Mouse (Mus musculus) embryonic facial prominence, embryonic 11.5 days (tissue): ENCODE measurements around the gene Ubtf. TPM values are rescaled to one million over a fixed set of nuclear protein-coding genes. Genes with fewer than 3 reads are reported as not detected.

Source experiments
- ATAC-seq: fragments of 200-750 bp; cut with Nextera tagmentation; replicated peaks from 2 replicates; pipeline ENCODE4 v1.8.0; 2017; ENCODE audit warnings: low read depth; ENCODE audit not compliant: insufficient number of reproducible peaks, low FRiP score, low TSS enrichment
- DNase-seq: peaks from one replicate; pipeline ENCODE4 v3.0.0-alpha.2; 2015; ENCODE audit warnings: low spot score
- H3K27ac ChIP-seq: fragments of 300-500 bp; sonication (generic); replicated peaks from 2 replicates; pipeline ENCODE4 v1.5.1; 2014; ENCODE audit warnings: mild to moderate bottlenecking, low read depth, low read length, control low read depth
- H3K27me3 ChIP-seq: fragments of 300-500 bp; sonication (generic); 2 replicates; pipeline ENCODE4 v1.6.1; 2014; ENCODE audit warnings: mild to moderate bottlenecking, low read length, moderate library complexity, mixed read lengths; ENCODE audit not compliant: control insufficient read depth, insufficient read depth
- H3K36me3 ChIP-seq: fragments of 300-500 bp; sonication (generic); replicated peaks from 2 replicates; pipeline ENCODE4 v1.6.1; 2014; ENCODE audit warnings: low read depth, mild to moderate bottlenecking, low read length, moderate library complexity, mixed read lengths; ENCODE audit not compliant: control insufficient read depth, insufficient read depth
- H3K4me1 ChIP-seq: fragments of 300-500 bp; sonication (generic); 2 replicates; pipeline ENCODE4 v1.6.1; 2014; ENCODE audit warnings: low read length, mixed read lengths; ENCODE audit not compliant: control insufficient read depth, insufficient read depth
- H3K4me2 ChIP-seq: fragments of 300-500 bp; sonication (generic); 2 replicates; pipeline ENCODE4 v1.6.1; 2014; ENCODE audit warnings: low read depth, mild to moderate bottlenecking, control low read depth, low read length, moderate library complexity
- H3K4me3 ChIP-seq: fragments of 300-500 bp; sonication (generic); 2 replicates; pipeline ENCODE4 v1.5.1; 2014; ENCODE audit warnings: low read depth, low read length, control low read depth
- H3K9ac ChIP-seq: fragments of 300-500 bp; sonication (generic); replicated peaks from 2 replicates; pipeline ENCODE4 v1.6.1; 2014; ENCODE audit warnings: mild to moderate bottlenecking, control low read depth, low read length
- H3K9me3 ChIP-seq: fragments of 300-500 bp; sonication (generic); replicated peaks from 2 replicates; pipeline ENCODE4 v1.6.1; 2016; ENCODE audit warnings: mild to moderate bottlenecking, low read length, inconsistent platforms, mixed read lengths; ENCODE audit not compliant: control insufficient read depth
- WGBS: fragments of 180-500 bp; shearing (Covaris S2); extraction: QIAGEN DNeasy Blood & Tissue Kit; methylation state at CpG from one replicate; pipeline ENCODE4 v1.1.7; 2014; 5-methylcytosine and 5-hydroxymethylcytosine counted together
- polyA plus RNA-seq: library from polyadenylated mRNA; unstranded; fragments of >200 nt; fragmentation: Nextera tagmentation; extraction: Ambion mirVana; gene quantifications from 2 replicates; pipeline ENCODE4 v1.2.1, GENCODE M21; 2014

The Ubtf gene
- polyA plus RNA-seq, 1 experiment from 2014 or later, result 84.5 TPM

DNA sequence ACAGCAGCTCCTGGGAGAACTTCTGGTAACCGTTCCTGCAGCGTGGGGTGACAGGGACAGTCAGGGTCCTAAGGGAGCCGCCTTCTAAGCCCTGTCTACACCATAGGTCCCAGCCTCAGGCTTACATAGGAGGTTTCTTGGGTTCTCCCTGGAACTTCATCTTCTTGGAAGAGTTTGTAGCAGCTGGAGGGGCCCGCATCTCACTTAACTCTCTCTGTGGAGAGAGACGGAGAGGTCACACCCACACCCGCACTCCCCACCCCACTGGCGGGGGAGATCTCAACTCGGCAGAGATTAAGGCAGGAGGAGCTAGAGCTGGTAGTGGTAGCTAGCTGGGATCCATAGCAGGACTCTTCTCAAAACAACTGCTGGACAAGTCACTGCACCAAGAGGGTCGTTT, 11.4 kb downstream of the Ubtf start:
- no peak overlapping the region for H3K27ac ChIP-seq
- no peak overlapping the region for H3K4me3 ChIP-seq
- WGBS, result 85% methylated on average over 9 of the region's 9 CpGs
- no peak for ATAC-seq
- H3K9ac ChIP-seq, result no peak overlapping the region
- no peaks in the 10 kb centered on the region for H3K9me3 ChIP-seq
- peaks cover 8% of the 10 kb centered on the region; the same call in 1 of the 2 replicates for H3K36me3 ChIP-seq
- DNase-seq, result no peak
- H3K4me1 ChIP-seq, result peaks cover 5% of the 10 kb centered on the region
- H3K27me3 ChIP-seq, result no peaks in the 10 kb centered on the region
- H3K4me2 ChIP-seq, result no peak overlapping the region

- no peaks in the 10 kb centered on the region for H3K9me3 ChIP-seq
- no peaks in the 10 kb centered on the region; the same call in none of the 2 replicates for H3K4me1 ChIP-seq
- H3K27me3 ChIP-seq, result no peaks in the 10 kb centered on the region
- no peak for DNase-seq
- no peak overlapping the region for H3K4me3 ChIP-seq
- no peak overlapping the region for H3K9ac ChIP-seq
- H3K36me3 ChIP-seq, result peaks cover 8% of the 10 kb centered on the region; the same call in 1 of the 2 replicates
- no peak for ATAC-seq
- 61% methylated on average over 3 of the region's 3 CpGs for WGBS
- H3K27ac ChIP-seq, result no peak overlapping the region
- H3K4me2 ChIP-seq, result no peak overlapping the region
Observed at GRCm38 (mm10) chr11:102305359-102305758, 14.2 kb downstream of the Ubtf start.

DNA sequence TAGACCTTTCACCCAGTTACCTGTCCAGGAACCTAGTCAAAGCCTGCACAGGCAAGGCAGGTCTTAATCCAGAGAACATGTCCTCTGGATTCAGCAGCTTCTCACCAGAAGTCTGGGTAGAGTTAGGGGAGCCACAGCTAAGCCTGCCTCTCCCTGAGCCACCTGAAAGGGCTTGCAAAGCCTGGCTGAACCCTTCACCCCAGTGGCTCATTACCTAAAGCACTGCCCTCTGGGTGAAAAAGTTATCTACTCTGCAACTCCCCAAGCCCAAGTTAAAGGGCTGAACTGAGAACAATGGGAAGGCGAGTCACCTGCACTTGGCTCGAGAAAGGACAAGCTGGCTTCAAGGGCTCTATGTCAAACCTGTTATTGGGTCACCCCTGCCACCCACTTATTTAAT, 15.4 kb downstream of the Ubtf start:
- Histone ChIP-seq H3K4me1 (no peaks in the 10 kb centered on the region; the same call in 1 of the 2 replicates), H3K36me3 (peaks cover 8% of the 10 kb centered on the region; the same call in 1 of the 2 replicates), H3K9ac (no peak overlapping the region), H3K27me3 (no peaks in the 10 kb centered on the region), H3K9me3 (no peaks in the 10 kb centered on the region), H3K27ac (no peak overlapping the region), H3K4me3 (no peak overlapping the region), H3K4me2 (no peak overlapping the region)
- no peak for ATAC-seq
- WGBS, result 49% methylated on average over 2 of the region's 2 CpGs
- DNase-seq, result no peak

DNA sequence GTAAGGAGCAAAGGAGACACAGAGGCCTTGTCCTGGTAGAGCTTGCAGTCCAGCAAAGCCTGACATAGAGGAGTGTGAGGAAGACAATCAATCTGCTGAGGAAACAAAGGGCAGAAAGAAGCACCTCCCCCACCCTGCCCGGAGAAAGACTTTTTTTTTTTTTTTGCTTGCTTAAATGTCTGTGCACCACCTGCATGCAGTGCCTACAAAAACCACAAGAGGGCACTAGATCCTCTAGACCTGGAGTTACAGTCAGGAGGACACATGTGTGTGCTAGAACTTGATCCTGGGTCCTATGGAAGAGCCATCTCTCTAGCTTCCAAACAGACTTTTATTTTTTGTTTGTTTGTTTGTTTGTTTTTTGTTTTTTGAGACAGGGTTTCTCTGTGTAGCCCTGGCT, 19.7 kb downstream of the Ubtf start:
- Histone ChIP-seq H3K27me3 (no peaks in the 10 kb centered on the region), H3K36me3 (no peaks in the 10 kb centered on the region), H3K4me3 (no peak overlapping the region), H3K9ac (no peak overlapping the region), H3K4me2 (no peak overlapping the region), H3K27ac (no peak overlapping the region), H3K4me1 (peaks cover 6% of the 10 kb centered on the region; the same call in 1 of the 2 replicates), H3K9me3 (no peaks in the 10 kb centered on the region)
- WGBS, result 22% methylated on average over 1 of the region's 1 CpGs
- ATAC-seq (no peak), DNase-seq (peak; percentile 80)

DNA sequence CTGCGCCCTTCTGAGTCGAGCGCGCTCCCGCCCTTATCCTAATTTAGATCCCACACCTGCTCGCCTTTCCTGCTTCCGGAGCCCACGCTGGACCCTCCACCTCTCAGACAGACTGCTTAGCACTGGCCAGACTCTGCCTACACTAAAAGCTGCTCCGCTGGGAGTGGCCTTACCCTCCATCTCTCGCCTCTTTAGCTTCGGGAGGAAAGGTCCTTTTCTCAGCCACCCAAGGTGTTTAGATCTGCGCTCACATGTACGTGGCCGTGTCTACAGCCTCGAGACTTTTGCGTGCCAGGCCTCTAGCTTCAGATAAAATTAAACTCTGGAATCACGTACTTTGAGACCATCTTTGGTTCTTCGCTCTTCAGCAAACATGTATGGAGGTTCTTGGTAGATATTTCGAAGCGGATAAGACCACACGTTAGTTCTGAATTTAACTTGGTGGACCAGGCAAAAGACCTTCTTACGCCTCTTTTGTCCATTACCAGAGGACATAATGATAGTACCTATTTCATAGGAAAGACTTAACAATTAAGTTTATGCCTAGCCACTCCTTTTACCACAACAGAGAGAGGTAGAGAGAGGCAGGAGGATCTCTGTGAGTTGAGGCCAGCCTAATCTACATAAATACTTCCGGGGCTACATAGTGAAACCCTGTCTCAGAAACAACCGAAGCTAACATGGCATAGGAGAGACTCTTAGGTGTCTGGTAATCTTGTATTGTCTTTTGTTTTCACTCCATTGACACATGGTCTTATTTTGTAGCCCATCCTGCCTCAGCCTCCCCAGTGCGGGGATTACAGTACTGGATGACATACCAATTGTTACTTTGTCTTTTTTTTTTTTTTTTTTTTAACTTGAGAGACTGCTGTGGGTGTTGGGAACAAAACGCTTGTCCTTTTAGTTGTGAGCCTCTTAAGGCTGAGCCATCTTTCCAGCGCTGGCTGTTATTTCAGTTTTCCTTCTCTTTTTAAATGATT, 21.7 kb downstream of the Ubtf start:
- H3K9me3 ChIP-seq, result no peaks in the 10 kb centered on the region
- peaks cover 6% of the 10 kb centered on the region; the same call in 1 of the 2 replicates for H3K4me1 ChIP-seq
- ATAC-seq (peak; percentile 20), DNase-seq (peak; percentile 19)
- H3K27ac ChIP-seq, result peak overlapping the region; percentile 99
- H3K36me3 ChIP-seq, result no peaks in the 10 kb centered on the region; the same call in 1 of the 2 replicates
- peak overlapping the region; percentile 87 for H3K4me2 ChIP-seq
- WGBS, result 27% methylated on average over 27 of the region's 27 CpGs
- H3K9ac ChIP-seq, result peak overlapping the region; percentile 57
- no peaks in the 10 kb centered on the region for H3K27me3 ChIP-seq
- H3K4me3 ChIP-seq, result peak overlapping the region; percentile 96

- H3K36me3 ChIP-seq, result peaks cover under 1% of the 10 kb centered on the region
- peak within 1 kb of the TSS; percentile 96 for H3K4me3 ChIP-seq
- DNase-seq (peak; percentile 99), ATAC-seq (peak; percentile 82)
- peak within 1 kb of the TSS; percentile 89 for H3K9ac ChIP-seq
- no peaks in the 10 kb centered on the region for H3K27me3 ChIP-seq
- H3K4me1 ChIP-seq, result peaks cover 6% of the 10 kb centered on the region; the same call in 1 of the 2 replicates
- WGBS, result 0% methylated on average over 63 of the region's 125 CpGs
- H3K9me3 ChIP-seq, result no peaks in the 10 kb centered on the region
- H3K4me2 ChIP-seq, result peak within 1 kb of the TSS; percentile 87
- H3K27ac ChIP-seq, result peak within 1 kb of the TSS; percentile 99
Observed at GRCm38 (mm10) chr11:102296491-102297472, 22.8 kb downstream of the Ubtf start, which contains the start of gene Atxn7l3. Atxn7l3 (minus strand) TSS chr11:102296631.

- Histone ChIP-seq H3K36me3 (peaks cover 7% of the 10 kb centered on the region), H3K4me1 (peaks cover 6% of the 10 kb centered on the region; the same call in 1 of the 2 replicates), H3K27me3 (no peaks in the 10 kb centered on the region), H3K4me3 (peak overlapping the region; percentile 96), H3K9ac (peak overlapping the region; percentile 89), H3K4me2 (peak overlapping the region; percentile 87), H3K9me3 (no peaks in the 10 kb centered on the region), H3K27ac (peak overlapping the region; percentile 99)
- ATAC-seq (peak; percentile 56), DNase-seq (peak; percentile 82)
- under 1% methylated on average over 40 of the region's 73 CpGs for WGBS
Observed at GRCm38 (mm10) chr11:102295598-102296471, 23.7 kb downstream of the Ubtf start.
